Mouse (Mus musculus) testis, postnatal 14 days (tissue): ENCODE results near the gene Tax1bp3.
A peak's percentile ranks its signal among the peaks of the same experiment; 100 is the strongest.

Experiments used
- DNase-seq: peaks from one replicate; pipeline ENCODE4 v3.0.0; 2021; ENCODE audit warnings: low spot score

Gene Tax1bp3

GRCm38 (mm10) chr11:73176186-73176585, 697 bp upstream of the Tax1bp3 start:
- no peak for DNase-seq

- DNase-seq, result peak; percentile 72
Measured at GRCm38 (mm10) chr11:73177509-73177875, 609 bp downstream of the Tax1bp3 start.

- DNase-seq, result no peak
Measured at GRCm38 (mm10) chr11:73177895-73178294, 1.0 kb downstream of the Tax1bp3 start.

- DNase-seq, result no peak
Measured at GRCm38 (mm10) chr11:73185872-73186615, 9.2 kb downstream of the Tax1bp3 start.

GRCm38 (mm10) chr11:73187231-73187630, 10.3 kb downstream of the Tax1bp3 start:
- DNase-seq, result no peak

- no peak for DNase-seq
Measured at GRCm38 (mm10) chr11:73193047-73193446, 16.2 kb downstream of the Tax1bp3 start.

GRCm38 (mm10) chr11:73194444-73194843, 17.6 kb downstream of the Tax1bp3 start:
- no peak for DNase-seq

GRCm38 (mm10) chr11:73198190-73198589, 21.3 kb downstream of the Tax1bp3 start:
- DNase-seq, result no peak

- peak; percentile 84 for DNase-seq
Measured at GRCm38 (mm10) chr11:73198603-73199229, 21.8 kb downstream of the Tax1bp3 start, which contains the start of gene Ctns. Gene Ctns, minus strand, starts transcription at chr11:73199042.

- peak; percentile 94 for DNase-seq
Measured at GRCm38 (mm10) chr11:73199230-73199712, 22.4 kb downstream of the Tax1bp3 start, which contains the start of gene Shpk. Gene Shpk, plus strand, starts transcription at chr11:73199460.

GRCm38 (mm10) chr11:73199879-73200278, 23.0 kb downstream of the Tax1bp3 start:
- no peak for DNase-seq

GRCm38 (mm10) chr11:73201021-73201420, 24.1 kb downstream of the Tax1bp3 start:
- no peak for DNase-seq

- no peak for DNase-seq
Measured at GRCm38 (mm10) chr11:73201597-73201996, 24.7 kb downstream of the Tax1bp3 start.

- no peak for DNase-seq
Measured at GRCm38 (mm10) chr11:73203895-73204294, 27.0 kb downstream of the Tax1bp3 start.

- no peak for DNase-seq
Measured at GRCm38 (mm10) chr11:73205194-73205593, 28.3 kb downstream of the Tax1bp3 start.

GRCm38 (mm10) chr11:73207621-73208020, 30.7 kb downstream of the Tax1bp3 start:
- no peak for DNase-seq

- DNase-seq, result no peak
Measured at GRCm38 (mm10) chr11:73213956-73214355, 37.1 kb downstream of the Tax1bp3 start.

GRCm38 (mm10) chr11:73219671-73220070, 42.8 kb downstream of the Tax1bp3 start:
- no peak for DNase-seq

- no peak for DNase-seq
Measured at GRCm38 (mm10) chr11:73220651-73221050, 43.8 kb downstream of the Tax1bp3 start.

GRCm38 (mm10) chr11:73222846-73223245, 46.0 kb downstream of the Tax1bp3 start:
- no peak for DNase-seq

GRCm38 (mm10) chr11:73223966-73224365, 47.1 kb downstream of the Tax1bp3 start:
- DNase-seq, result no peak

- no peak for DNase-seq
Measured at GRCm38 (mm10) chr11:73225856-73226255, 49.0 kb downstream of the Tax1bp3 start.

GRCm38 (mm10) chr11:73228881-73229280, 52.0 kb downstream of the Tax1bp3 start:
- DNase-seq, result no peak
